Mouse (Mus musculus) CH12.LX (cell line): Measurements from ENCODE around the gene Cask.

Source experiments
- CHD2 ChIP-seq: IDR thresholded peaks from 2 replicates; pipeline ENCODE4 v1.6.1; 2011; ENCODE audit warnings: low read length, improper control_type of control experiment
- CTCF ChIP-seq, 2 experiments: IDR thresholded peaks in 1 of 2; conservative IDR thresholded peaks in 1 of 2; 2 replicates each; pipeline ENCODE4 v1.5.1; 2011 to 2012; ENCODE audit warnings: low read depth in 2 of 2, low read length in 2 of 2, improper control_type of control experiment in 1 of 2, inconsistent platforms in 1 of 2, mild to moderate bottlenecking in 1 of 2, moderate library complexity in 1 of 2
- EP300 ChIP-seq: IDR thresholded peaks from 2 replicates; pipeline ENCODE4 v1.6.1; 2011; ENCODE audit warnings: low read length, improper control_type of control experiment
- ETS1 ChIP-seq: conservative IDR thresholded peaks from 2 replicates; pipeline ENCODE4 v1.6.1; 2012; ENCODE audit warnings: low read depth, mild to moderate bottlenecking, inconsistent platforms, low read length, improper control_type of control experiment, moderate library complexity
- MAFK ChIP-seq: IDR thresholded peaks from 2 replicates; pipeline ENCODE4 v1.6.1; 2011; ENCODE audit warnings: low read length, improper control_type of control experiment; ENCODE audit not compliant: insufficient replicate concordance
- MAZ ChIP-seq: IDR thresholded peaks from 2 replicates; pipeline ENCODE4 v1.6.1; 2012; ENCODE audit warnings: low read depth, mild to moderate bottlenecking, inconsistent platforms, low read length, improper control_type of control experiment, moderate library complexity
- POLR2A ChIP-seq: IDR thresholded peaks from 2 replicates; pipeline ENCODE4 v1.6.1; 2011; ENCODE audit warnings: low read depth, mild to moderate bottlenecking, improper control_type of control experiment, low read length

DNA sequence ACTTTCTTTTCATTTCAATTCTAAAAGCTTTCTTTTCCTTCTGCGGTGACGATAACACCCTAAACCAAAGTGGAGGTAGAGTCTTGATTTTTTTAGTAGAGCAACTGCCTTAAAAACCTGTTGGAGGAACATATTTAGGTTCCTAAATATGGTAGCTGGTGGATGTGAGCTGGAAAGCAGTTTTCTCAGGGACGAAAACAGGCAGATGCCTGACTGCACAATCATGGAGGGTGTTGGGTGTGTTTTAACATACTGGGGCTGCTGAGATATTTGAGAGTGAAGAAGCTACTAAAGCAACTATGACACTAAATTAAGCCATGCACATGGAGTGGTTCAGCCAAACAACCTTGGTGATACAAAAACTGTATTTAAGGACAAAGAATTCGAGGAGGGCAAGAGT lies 9.0 kb upstream of the Cask start:
- no peak for TF ChIP-seq EP300
- TF ChIP-seq ETS1: no peak
- no peak for TF ChIP-seq MAFK
- no peak for TF ChIP-seq POLR2A
- TF ChIP-seq MAZ: no peak
- TF ChIP-seq CTCF (conservative IDR thresholded peaks at IDR 0.05 in 1 of 2, IDR thresholded peaks at IDR 0.05 in 1 of 2; ENCODE audit: low read depth in 2 of 2, low read length in 2 of 2): no peak
- no peak for TF ChIP-seq CHD2
